Comparison of ENCODE assay signal across 11 mouse cellular contexts in the genomic region with DNA sequence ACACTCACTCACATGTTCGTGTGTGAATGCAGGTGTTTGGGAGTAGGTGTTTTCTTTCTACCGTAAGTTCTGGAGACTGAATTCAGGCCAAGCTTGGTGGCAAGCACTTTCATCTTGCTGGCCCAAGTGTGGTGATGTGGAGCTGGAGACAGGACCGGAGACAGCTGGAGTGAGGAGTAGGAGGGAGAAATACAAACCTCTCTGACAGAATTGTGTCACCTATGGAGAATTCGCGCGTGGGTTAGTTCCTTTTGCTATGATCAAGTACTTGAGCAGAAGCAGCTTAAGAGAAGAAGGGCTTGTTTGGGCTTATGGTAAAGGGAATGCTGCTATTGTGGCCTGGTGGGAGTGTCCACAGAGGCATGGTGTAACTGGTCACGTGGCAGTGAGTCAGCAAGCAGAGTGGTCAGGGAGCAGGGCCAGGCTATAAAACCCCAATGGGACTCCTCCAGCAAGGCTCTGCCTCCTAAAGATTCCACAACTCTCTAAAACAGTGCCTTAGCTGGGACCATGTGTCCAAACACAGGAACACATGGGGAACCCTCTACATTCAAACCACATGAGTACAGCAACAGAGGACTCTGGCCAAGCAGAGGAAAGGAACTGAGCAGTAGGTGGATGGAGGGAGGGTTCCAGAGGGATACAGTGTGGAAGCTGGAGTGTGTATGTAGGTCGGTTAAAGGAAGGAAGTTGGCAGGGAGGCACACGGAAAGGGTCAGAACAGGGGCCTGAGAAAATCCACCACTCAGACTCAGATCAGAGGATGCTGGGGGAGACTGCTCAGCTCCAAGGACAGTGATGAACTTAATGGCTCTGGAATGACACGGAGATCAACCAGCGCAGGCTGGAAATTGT. TPM values are rescaled to one million over a fixed set of nuclear protein-coding genes. Genes with fewer than 3 reads are reported as not detected.
DNase-seq lines count a peak whose midpoint lies in the region; ATAC-seq and TF ChIP-seq lines count a peak whose summit lies in the region.
"Had no signal": no experiment of that assay in that cellular context is flagged by ENCODE, and none has a peak within 500 bp of the region (broad histone marks: within the 10 kb centered on the region; RNA-seq: fewer than 3 reads in every experiment).

No protein-coding gene starts in this region.

- H3K4me2 ChIP-seq in limb, embryonic 14.5 days (replicated peaks; ENCODE audit: low read depth, low read length, severe bottlenecking), result no peak overlapping the region
- H3K4me2 ChIP-seq in liver, embryonic 13.5 days, result no peak overlapping the region
- no peak overlapping the region for H3K4me2 ChIP-seq in myocyte (ENCODE audit: low read depth)
- H3K4me2 ChIP-seq in hindbrain, embryonic 13.5 days, result no peak overlapping the region
- H3K4me2 ChIP-seq: midbrain, embryonic 12.5 days had no signal

- no peak overlapping the region for H3K9ac ChIP-seq in limb, embryonic 14.5 days (ENCODE audit: low read depth, low read length, severe bottlenecking)
- H3K9ac ChIP-seq in liver, embryonic 13.5 days, result no peak overlapping the region
- no peak overlapping the region for H3K9ac ChIP-seq in hindbrain, embryonic 13.5 days
- H3K9ac ChIP-seq: midbrain, embryonic 12.5 days had no signal

- H3K27me3 ChIP-seq in limb, embryonic 14.5 days (ENCODE audit: control insufficient read depth, insufficient read depth, low read length), result no peaks in the 10 kb centered on the region
- no peaks in the 10 kb centered on the region for H3K27me3 ChIP-seq in limb, embryonic 10.5 days (ENCODE audit: low read depth, poor library complexity, severe bottlenecking)
- H3K27me3 ChIP-seq in liver, embryonic 13.5 days, result no peaks in the 10 kb centered on the region
- H3K27me3 ChIP-seq in myocyte (ENCODE audit: control insufficient read depth, insufficient read depth, insufficient read length), result no peaks in the 10 kb centered on the region
- H3K27me3 ChIP-seq in hindbrain, embryonic 13.5 days, result no peaks in the 10 kb centered on the region
- H3K27me3 ChIP-seq: midbrain, embryonic 12.5 days had no signal

- H3K9me3 ChIP-seq in limb, embryonic 14.5 days (ENCODE audit: control insufficient read depth, low read length), result no peaks in the 10 kb centered on the region
- H3K9me3 ChIP-seq in limb, embryonic 10.5 days (replicated peaks), result no peaks in the 10 kb centered on the region
- no peaks in the 10 kb centered on the region for H3K9me3 ChIP-seq in liver, embryonic 13.5 days (replicated peaks)
- H3K9me3 ChIP-seq in hindbrain, embryonic 13.5 days, result no peaks in the 10 kb centered on the region
- H3K9me3 ChIP-seq: midbrain, embryonic 12.5 days had no signal

- H3K4me3 ChIP-seq in limb, embryonic 14.5 days (replicated peaks; ENCODE audit: low read length), result no peak overlapping the region
- H3K4me3 ChIP-seq in limb, embryonic 10.5 days, result no peak overlapping the region
- H3K4me3 ChIP-seq in liver, embryonic 13.5 days (replicated peaks), result no peak overlapping the region
- no peak overlapping the region for H3K4me3 ChIP-seq in myocyte
- no peak overlapping the region for H3K4me3 ChIP-seq in hindbrain, embryonic 13.5 days
- H3K4me3 ChIP-seq: midbrain, embryonic 12.5 days had no signal

- 77% methylated on average over 11 of the region's 11 CpGs for WGBS in limb, embryonic 14.5 days
- WGBS in limb, embryonic 10.5 days, result 88% methylated on average over 11 of the region's 11 CpGs
- WGBS in liver, embryonic 13.5 days (ENCODE audit: insufficient replicate concordance), result 68% methylated on average over 11 of the region's 11 CpGs
- 87% methylated on average over 11 of the region's 11 CpGs for WGBS in hindbrain, embryonic 13.5 days

- H3ac ChIP-seq in myocyte (ENCODE audit: control insufficient read depth, insufficient read length), result no peak overlapping the region

- no peaks in the 10 kb centered on the region; the same call in 1 of the 2 replicates for H3K4me1 ChIP-seq in limb, embryonic 14.5 days (ENCODE audit: control insufficient read depth, insufficient read depth, low read length)
- peaks cover 4% of the 10 kb centered on the region; the same call in 1 of the 2 replicates for H3K4me1 ChIP-seq in limb, embryonic 10.5 days
- H3K4me1 ChIP-seq in liver, embryonic 13.5 days (replicated peaks), result no peaks in the 10 kb centered on the region; the same call in 1 of the 2 replicates
- H3K4me1 ChIP-seq in hindbrain, embryonic 13.5 days (replicated peaks), result no peaks in the 10 kb centered on the region
- H3K4me1 ChIP-seq: midbrain, embryonic 12.5 days had no signal

- peaks cover 6% of the 10 kb centered on the region for H3K79me2 ChIP-seq in myocyte (ENCODE audit: control insufficient read depth, insufficient read depth)

- ATAC-seq in limb, embryonic 14.5 days (ENCODE audit: low FRiP score, low read depth), result no peak
- ATAC-seq in liver, embryonic 13.5 days (ENCODE audit: low read depth), result peak; percentile 65
- no peak for ATAC-seq in hindbrain, embryonic 13.5 days (ENCODE audit: low FRiP score)

- no peak for TF ChIP-seq POLR2A in limb, embryonic 14.5 days (IDR thresholded peaks at IDR 0.05; ENCODE audit: borderline replicate concordance, extremely low read depth, insufficient read depth, insufficient read length)
- TF ChIP-seq POLR2A in myocyte (IDR thresholded peaks at IDR 0.05; ENCODE audit: insufficient read length, low read depth), result no peak

- no peak overlapping the region for H3K27ac ChIP-seq in limb, embryonic 14.5 days (replicated peaks; ENCODE audit: low read depth, low read length)
- no peak overlapping the region for H3K27ac ChIP-seq in limb, embryonic 10.5 days
- no peak overlapping the region for H3K27ac ChIP-seq in liver, embryonic 13.5 days
- no peak overlapping the region for H3K27ac ChIP-seq in hindbrain, embryonic 13.5 days
- H3K27ac ChIP-seq: midbrain, embryonic 12.5 days had no signal

- no peaks in the 10 kb centered on the region for H3K36me3 ChIP-seq in limb, embryonic 14.5 days (ENCODE audit: control insufficient read depth, insufficient read depth, low read length)
- H3K36me3 ChIP-seq in limb, embryonic 10.5 days, result no peaks in the 10 kb centered on the region
- no peaks in the 10 kb centered on the region for H3K36me3 ChIP-seq in liver, embryonic 13.5 days
- no peaks in the 10 kb centered on the region for H3K36me3 ChIP-seq in myocyte (ENCODE audit: control insufficient read depth, insufficient read depth)
- no peaks in the 10 kb centered on the region for H3K36me3 ChIP-seq in hindbrain, embryonic 13.5 days
- H3K36me3 ChIP-seq: midbrain, embryonic 12.5 days had no signal

- peak; percentile 11 for DNase-seq in limb, embryonic 14.5 days (ENCODE audit: low spot score)
- DNase-seq in limb, embryonic 10.5 days (ENCODE audit: low spot score), result no peak
- peak; percentile 68 for DNase-seq in fibroblast of lung, adult 2 months (ENCODE audit: low read depth)
- peak; percentile 11 for DNase-seq in liver, embryonic 13.5 days
- no peak for DNase-seq in embryo, embryonic 11 days
- no peak for DNase-seq in cerebellum, postnatal 4 days (ENCODE audit: low spot score in 2 of 2)
- DNase-seq: cerebellum, adult 9-11 months; gastrocnemius, postnatal 14 days had no signal

TF ChIP-seq in myocyte, 11 proteins besides CTCF, POLR2A, EP300 and RAD21:
- TF ChIP-seq USF1 (IDR thresholded peaks at IDR 0.05; ENCODE audit: low read depth) (peak; percentile 91), MYOD1 (IDR thresholded peaks at IDR 0.05; ENCODE audit: control insufficient read depth in 1 of 3, insufficient read length in 2 of 3, low read depth in 2 of 3) (no peak), TCF12 (IDR thresholded peaks at IDR 0.05; ENCODE audit: insufficient read depth, poor library complexity, severe bottlenecking) (no peak), SRF (IDR thresholded peaks at IDR 0.05; ENCODE audit: control insufficient read depth, insufficient read length, low read depth) (no peak), CEBPB (IDR thresholded peaks at IDR 0.05; ENCODE audit: insufficient read depth, poor library complexity, severe bottlenecking) (no peak), REST (IDR thresholded peaks at IDR 0.05; ENCODE audit: insufficient read depth, insufficient read length) (no peak), POLR2AphosphoS2 (IDR thresholded peaks at IDR 0.05; ENCODE audit: insufficient read length, low read depth) (no peak), MYOG (IDR thresholded peaks at IDR 0.05; ENCODE audit: control insufficient read depth in 1 of 3, insufficient read depth in 1 of 3, insufficient read length in 2 of 3, low read depth in 2 of 3) (no peak)

RNA-seq across cellular contexts. Expression of gene Nln, which starts 14.7 kb away (rescaled TPM):
- 7.6 and 9.8 TPM in 2 replicates for polyA plus RNA-seq in limb, embryonic 14.5 days (2012; rRNA removed)
- 16.6 and 17.3 TPM in 2 replicates for polyA plus RNA-seq in limb, embryonic 14.5 days (2014; fragmentation: Nextera tagmentation; extraction: Ambion mirVana)
- polyA plus RNA-seq in limb, embryonic 10.5 days (2016; fragmentation: Nextera tagmentation; extraction: Ambion mirVana), result 20.2 and 20.4 TPM in 2 replicates
- polyA plus RNA-seq in liver, embryonic 13.5 days (2015; fragmentation: Nextera tagmentation; extraction: Ambion mirVana), result 9.1 and 12.1 TPM in 2 replicates
- 10.8 TPM for polyA plus RNA-seq in myocyte (2012; fragmentation: generic; extraction: Trizol)
- 41.9 and 44.8 TPM in 2 replicates for polyA plus RNA-seq in hindbrain, embryonic 13.5 days (2015; fragmentation: Nextera tagmentation; extraction: Ambion mirVana)

RNA-seq across cellular contexts. Expression of gene Sgtb, which starts 14.8 kb away (rescaled TPM):
- polyA plus RNA-seq in limb, embryonic 14.5 days (2012; rRNA removed), result 4.9 and 5.9 TPM in 2 replicates
- 7.3 and 7.5 TPM in 2 replicates for polyA plus RNA-seq in limb, embryonic 14.5 days (2014; fragmentation: Nextera tagmentation; extraction: Ambion mirVana)
- polyA plus RNA-seq in limb, embryonic 10.5 days (2016; fragmentation: Nextera tagmentation; extraction: Ambion mirVana), result 5.8 and 7.3 TPM in 2 replicates
- polyA plus RNA-seq in liver, embryonic 13.5 days (2015; fragmentation: Nextera tagmentation; extraction: Ambion mirVana), result 0.62 and 0.74 TPM in 2 replicates
- 4.3 TPM for polyA plus RNA-seq in myocyte (2012; fragmentation: generic; extraction: Trizol)
- polyA plus RNA-seq in hindbrain, embryonic 13.5 days (2015; fragmentation: Nextera tagmentation; extraction: Ambion mirVana), result 32.7 and 34.7 TPM in 2 replicates

Comparison
In these comparisons a context has a peak if more than half of its experiments do, and no peak if none do; other contexts are left out.
1. DNase-seq: peak in limb, embryonic 14.5 days (single experiment), fibroblast of lung, adult 2 months (single experiment) and liver, embryonic 13.5 days (single experiment); none in limb, embryonic 10.5 days (single experiment), embryo, embryonic 11 days (single experiment) and cerebellum, postnatal 4 days (0 of 2).